Mouse (Mus musculus) spleen, adult 12 weeks (tissue): ENCODE results near the gene Fa2h.

Experiments
- DNase-seq: peaks from one replicate; pipeline ENCODE4 v3.0.0; 2022; ENCODE audit warnings: low spot score

Gene Fa2h

GRCm38 (mm10) chr8:111299363-111299820 lies 94.2 kb downstream of the Fa2h start:
- DNase-seq: peak; percentile 67

- DNase-seq: no peak
Measured at GRCm38 (mm10) chr8:111298011-111298410, 95.6 kb downstream of the Fa2h start.
